Mouse (Mus musculus) limb, embryonic 12.5 days (tissue): Measurements from ENCODE around the gene Ifit3b. TPM values are rescaled to one million over a fixed set of nuclear protein-coding genes. Genes with fewer than 3 reads are reported as not detected.
"Not testable (repeated sequence)": the region's sequence is repeated elsewhere in the genome, so short reads cannot be mapped to it uniquely, and the experiment has no call there.

Source experiments
- ATAC-seq: fragments of 200-750 bp; cut with Nextera tagmentation; 2 replicates; pipeline ENCODE4 v1.8.0; 2017; ENCODE audit warnings: low read depth, moderate TSS enrichment; ENCODE audit not compliant: insufficient number of reproducible peaks, insufficient read depth, low FRiP score, low TSS enrichment
- H3K27ac ChIP-seq: fragments of 300-500 bp; sonication (generic); 2 replicates; pipeline ENCODE4 v1.5.1; 2016; ENCODE audit warnings: mild to moderate bottlenecking, moderate library complexity
- H3K27me3 ChIP-seq: fragments of 300-500 bp; sonication (generic); 2 replicates; pipeline ENCODE4 v1.6.1; 2016; ENCODE audit warnings: mild to moderate bottlenecking, moderate library complexity
- H3K36me3 ChIP-seq: fragments of 300-500 bp; sonication (generic); 2 replicates; pipeline ENCODE4 v1.6.1; 2016; ENCODE audit warnings: mild to moderate bottlenecking, moderate library complexity
- H3K4me1 ChIP-seq: fragments of 300-500 bp; sonication (generic); replicated peaks from 2 replicates; pipeline ENCODE4 v1.6.1; 2016
- H3K4me2 ChIP-seq: fragments of 300-500 bp; sonication (generic); 2 replicates; pipeline ENCODE4 v1.6.1; 2016; ENCODE audit warnings: mild to moderate bottlenecking, moderate library complexity
- H3K4me3 ChIP-seq: fragments of 300-500 bp; sonication (generic); replicated peaks from 2 replicates; pipeline ENCODE4 v1.5.1; 2016; ENCODE audit warnings: mild to moderate bottlenecking
- H3K9ac ChIP-seq: fragments of 300-500 bp; sonication (generic); replicated peaks from 2 replicates; pipeline ENCODE4 v1.6.1; 2016; ENCODE audit warnings: mild to moderate bottlenecking, moderate library complexity
- H3K9me3 ChIP-seq: fragments of 300-500 bp; sonication (generic); 2 replicates; pipeline ENCODE4 v1.6.1; 2016; ENCODE audit warnings: mild to moderate bottlenecking, moderate library complexity
- WGBS: fragments of 180-500 bp; shearing (Covaris S2); methylation state at CpG from one replicate; pipeline ENCODE4 v1.1.7; 2016; 5-methylcytosine and 5-hydroxymethylcytosine counted together
- polyA plus RNA-seq: library from polyadenylated mRNA; unstranded; fragments of >200 nt; fragmentation: Nextera tagmentation; extraction: Ambion mirVana; gene quantifications from 2 replicates; pipeline ENCODE4 v1.2.1, GENCODE M21; 2016

Ifit3b gene
- 0.67 and 1.1 TPM in 2 replicates for polyA plus RNA-seq

- 49% methylated on average over 4 of the region's 4 CpGs for WGBS
- not testable (repeated sequence) for H3K9me3 ChIP-seq, H3K36me3 ChIP-seq, H3K4me3 ChIP-seq, H3K4me1 ChIP-seq, H3K9ac ChIP-seq, H3K27me3 ChIP-seq
- ATAC-seq: peak; percentile 74
- H3K4me2 ChIP-seq: peak within 1 kb of the TSS; percentile 32; the same call in 1 of the 2 replicates
- peak within 1 kb of the TSS; percentile 50; the same call in 1 of the 2 replicates for H3K27ac ChIP-seq
Measured at GRCm38 (mm10) chr19:34607237-34608051, at the start of gene Ifit3b. Ifit3b (plus strand) TSS chr19:34607970.

GRCm38 (mm10) chr19:34562556-34562955 is 45.2 kb upstream of the Ifit3b start:
- H3K4me1 ChIP-seq: no peaks in the 10 kb centered on the region
- H3K27me3 ChIP-seq: no peaks in the 10 kb centered on the region
- no peak overlapping the region for H3K4me2 ChIP-seq
- no peak overlapping the region for H3K27ac ChIP-seq
- no peak overlapping the region for H3K9ac ChIP-seq
- no peaks in the 10 kb centered on the region for H3K9me3 ChIP-seq
- H3K4me3 ChIP-seq: no peak overlapping the region
- no peak for ATAC-seq
- H3K36me3 ChIP-seq: no peaks in the 10 kb centered on the region

- Histone ChIP-seq H3K27me3 (no peaks in the 10 kb centered on the region), H3K9me3 (no peaks in the 10 kb centered on the region), H3K4me1 (peaks cover 16% of the 10 kb centered on the region; the same call in 1 of the 2 replicates), H3K4me3 (no peak overlapping the region), H3K27ac (no peak overlapping the region), H3K4me2 (no peak overlapping the region), H3K9ac (no peak overlapping the region), H3K36me3 (no peaks in the 10 kb centered on the region)
- 92% methylated on average over 1 of the region's 1 CpGs for WGBS
- ATAC-seq: no peak
Measured at GRCm38 (mm10) chr19:34566178-34566784, 41.5 kb upstream of the Ifit3b start.

- peak overlapping the region; percentile 1; the same call in 1 of the 2 replicates for H3K27ac ChIP-seq
- 47% methylated on average over 7 of the region's 7 CpGs for WGBS
- ATAC-seq: no peak
- H3K9ac ChIP-seq: no peak overlapping the region
- peaks cover 5% of the 10 kb centered on the region; the same call in 1 of the 2 replicates for H3K36me3 ChIP-seq
- no peak overlapping the region for H3K4me2 ChIP-seq
- H3K4me1 ChIP-seq: peaks cover 16% of the 10 kb centered on the region; the same call in 1 of the 2 replicates
- no peaks in the 10 kb centered on the region for H3K27me3 ChIP-seq
- H3K9me3 ChIP-seq: no peaks in the 10 kb centered on the region
- H3K4me3 ChIP-seq: no peak overlapping the region
Measured at GRCm38 (mm10) chr19:34568988-34569895, 38.5 kb upstream of the Ifit3b start.

GRCm38 (mm10) chr19:34569896-34570476 is 37.8 kb upstream of the Ifit3b start:
- Histone ChIP-seq H3K9ac (no peak overlapping the region), H3K9me3 (no peaks in the 10 kb centered on the region), H3K36me3 (peaks cover 5% of the 10 kb centered on the region; the same call in 1 of the 2 replicates), H3K27me3 (no peaks in the 10 kb centered on the region), H3K27ac (peak overlapping the region; percentile 1; the same call in 1 of the 2 replicates), H3K4me1 (peaks cover 16% of the 10 kb centered on the region; the same call in 1 of the 2 replicates), H3K4me3 (no peak overlapping the region), H3K4me2 (no peak overlapping the region)
- 55% methylated on average over 4 of the region's 4 CpGs for WGBS
- ATAC-seq: no peak; the same call in 1 of the 2 replicates

- no peaks in the 10 kb centered on the region for H3K27me3 ChIP-seq
- WGBS: 87% methylated on average over 1 of the region's 1 CpGs
- H3K27ac ChIP-seq: no peak overlapping the region
- ATAC-seq: no peak
- H3K9ac ChIP-seq: no peak overlapping the region
- no peak overlapping the region for H3K4me3 ChIP-seq
- no peak overlapping the region for H3K4me2 ChIP-seq
- no peaks in the 10 kb centered on the region for H3K9me3 ChIP-seq
- peaks cover 16% of the 10 kb centered on the region; the same call in 1 of the 2 replicates for H3K4me1 ChIP-seq
- peaks cover 5% of the 10 kb centered on the region; the same call in 1 of the 2 replicates for H3K36me3 ChIP-seq
Measured at GRCm38 (mm10) chr19:34571080-34571479, 36.7 kb upstream of the Ifit3b start.

- Histone ChIP-seq H3K4me2 (no peak overlapping the region), H3K9ac (no peak overlapping the region), H3K27me3 (no peaks in the 10 kb centered on the region), H3K9me3 (no peaks in the 10 kb centered on the region), H3K27ac (no peak overlapping the region), H3K4me3 (no peak overlapping the region), H3K36me3 (peaks cover 5% of the 10 kb centered on the region; the same call in 1 of the 2 replicates), H3K4me1 (peaks cover 16% of the 10 kb centered on the region; the same call in 1 of the 2 replicates)
- WGBS: 92% methylated on average over 5 of the region's 5 CpGs
- ATAC-seq: no peak
Measured at GRCm38 (mm10) chr19:34573650-34574049, 34.1 kb upstream of the Ifit3b start.

GRCm38 (mm10) chr19:34577121-34577520 is 30.6 kb upstream of the Ifit3b start:
- no peak overlapping the region for H3K27ac ChIP-seq
- no peak overlapping the region for H3K9ac ChIP-seq
- 74% methylated on average over 1 of the region's 1 CpGs for WGBS
- no peaks in the 10 kb centered on the region for H3K4me1 ChIP-seq
- H3K27me3 ChIP-seq: no peaks in the 10 kb centered on the region
- peaks cover 5% of the 10 kb centered on the region; the same call in 1 of the 2 replicates for H3K36me3 ChIP-seq
- no peak overlapping the region for H3K4me3 ChIP-seq
- H3K9me3 ChIP-seq: no peaks in the 10 kb centered on the region
- no peak overlapping the region for H3K4me2 ChIP-seq
- no peak for ATAC-seq

- H3K4me1 ChIP-seq, H3K27ac ChIP-seq, H3K27me3 ChIP-seq, ATAC-seq, H3K4me2 ChIP-seq, H3K9ac ChIP-seq, H3K4me3 ChIP-seq, H3K36me3 ChIP-seq, H3K9me3 ChIP-seq: not testable (repeated sequence)
- WGBS: 79% methylated on average over 2 of the region's 2 CpGs
Measured at GRCm38 (mm10) chr19:34582696-34583095, 25.1 kb upstream of the Ifit3b start.

- H3K36me3 ChIP-seq, H3K4me2 ChIP-seq, H3K4me3 ChIP-seq, H3K27ac ChIP-seq, ATAC-seq, H3K27me3 ChIP-seq, H3K9ac ChIP-seq, H3K9me3 ChIP-seq, H3K4me1 ChIP-seq: not testable (repeated sequence)
- WGBS: 44% methylated on average over 2 of the region's 2 CpGs
Measured at GRCm38 (mm10) chr19:34583126-34583766, 24.5 kb upstream of the Ifit3b start, which contains the start of gene Ifit3. Ifit3 (plus strand) TSS chr19:34583531.
